Mouse (Mus musculus) CH12.LX (cell line): ENCODE data around the gene Cited2. TPM values are rescaled to one million over a fixed set of nuclear protein-coding genes. Genes with fewer than 3 reads are reported as not detected.

Experiments
- DNase-seq: peaks from one replicate; pipeline ENCODE4 v3.0.0-alpha.2; 2013; ENCODE audit errors: extremely low read depth
- H3K27ac ChIP-seq: 2 replicates; pipeline ENCODE4 v1.5.1; 2012; ENCODE audit warnings: low read depth, mild to moderate bottlenecking, control low read depth, moderate library complexity; ENCODE audit not compliant: insufficient read depth
- H3K27me3 ChIP-seq: replicated peaks from 2 replicates; pipeline ENCODE3; 2012; ENCODE audit warnings: inconsistent platforms
- H3K36me3 ChIP-seq, 2 experiments: replicated peaks in 1 of 2; 2 replicates each; pipeline versions ENCODE3 to v1.6.1; 2012; ENCODE audit warnings: inconsistent platforms in 1 of 2, low read length in 1 of 2, mild to moderate bottlenecking in 1 of 2, mixed read lengths in 1 of 2, moderate library complexity in 1 of 2; ENCODE audit not compliant: control insufficient read depth in 1 of 2, insufficient read depth in 1 of 2
- H3K4me1 ChIP-seq, 2 experiments: 2 replicates each; pipeline ENCODE4 v1.6.1; 2012; ENCODE audit warnings: inconsistent platforms in 1 of 2, moderate library complexity in 1 of 2; ENCODE audit not compliant: insufficient read depth in 2 of 2, control insufficient read depth in 1 of 2
- H3K4me2 ChIP-seq: 2 replicates; pipeline ENCODE4 v1.6.1; 2012; ENCODE audit warnings: low read depth, mild to moderate bottlenecking, control low read depth; ENCODE audit not compliant: poor library complexity, insufficient read depth, severe bottlenecking
- H3K4me3 ChIP-seq, 3 experiments: fragments of 150-350 bp in 1 of 3; sonication (generic) in 1 of 3; replicated peaks in 1 of 3; 2 replicates each; pipeline versions ENCODE3 to v1.5.1; 2011 to 2012; ENCODE audit warnings: low read depth in 2 of 3, low read length in 2 of 3, mild to moderate bottlenecking in 2 of 3, moderate library complexity in 2 of 3, control low read depth in 1 of 3, improper control_type of control experiment in 1 of 3, inconsistent platforms in 1 of 3, mixed read lengths in 1 of 3; ENCODE audit not compliant: poor library complexity in 1 of 3
- H3K79me2 ChIP-seq: replicated peaks from 2 replicates; pipeline ENCODE4 v1.6.1; 2012; ENCODE audit warnings: mild to moderate bottlenecking, moderate library complexity; ENCODE audit not compliant: control insufficient read depth, poor library complexity, insufficient read depth, severe bottlenecking; ENCODE audit errors: extremely low read depth
- H3K9ac ChIP-seq: 2 replicates; pipeline ENCODE4 v1.6.1; 2012; ENCODE audit warnings: low read depth, mild to moderate bottlenecking, control low read depth, moderate library complexity; ENCODE audit not compliant: insufficient read depth
- H3K9me3 ChIP-seq: replicated peaks from 2 replicates; pipeline ENCODE3; 2012; ENCODE audit warnings: low read length, inconsistent platforms, mixed read lengths
- CHD1 ChIP-seq: IDR thresholded peaks from 2 replicates; pipeline ENCODE4 v1.6.1; 2012; ENCODE audit warnings: low read depth, low read length, improper control_type of control experiment, inconsistent platforms
- CHD2 ChIP-seq: IDR thresholded peaks from 2 replicates; pipeline ENCODE4 v1.6.1; 2011; ENCODE audit warnings: low read length, improper control_type of control experiment
- CTCF ChIP-seq, 2 experiments: IDR thresholded peaks in 1 of 2; conservative IDR thresholded peaks in 1 of 2; 2 replicates each; pipeline ENCODE4 v1.5.1; 2011 to 2012; ENCODE audit warnings: low read depth in 2 of 2, low read length in 2 of 2, improper control_type of control experiment in 1 of 2, inconsistent platforms in 1 of 2, mild to moderate bottlenecking in 1 of 2, moderate library complexity in 1 of 2
- MAZ ChIP-seq: IDR thresholded peaks from 2 replicates; pipeline ENCODE4 v1.6.1; 2012; ENCODE audit warnings: low read depth, mild to moderate bottlenecking, inconsistent platforms, low read length, improper control_type of control experiment, moderate library complexity
- MXI1 ChIP-seq: IDR thresholded peaks from 2 replicates; pipeline ENCODE4 v1.6.1; 2011; ENCODE audit warnings: mild to moderate bottlenecking, low read depth, low read length, improper control_type of control experiment
- POLR2AphosphoS2 ChIP-seq: IDR thresholded peaks from 2 replicates; pipeline ENCODE4 v1.6.1; 2011; ENCODE audit warnings: low read depth, low read length, improper control_type of control experiment
- RCOR1 ChIP-seq: conservative IDR thresholded peaks from 2 replicates; pipeline ENCODE4 v1.6.1; 2012; ENCODE audit warnings: low read depth, mild to moderate bottlenecking, inconsistent platforms, low read length, improper control_type of control experiment
- SMC3 ChIP-seq: IDR thresholded peaks from 2 replicates; pipeline ENCODE4 v1.6.1; 2011; ENCODE audit warnings: low read depth, low read length, improper control_type of control experiment
- TCF12 ChIP-seq: IDR thresholded peaks from 2 replicates; pipeline ENCODE4 v1.6.1; 2014; ENCODE audit warnings: low read depth, mild to moderate bottlenecking, inconsistent platforms, low read length, improper control_type of control experiment
- UBTF ChIP-seq: IDR thresholded peaks from 2 replicates; pipeline ENCODE4 v1.6.1; 2012; ENCODE audit warnings: low read depth, mild to moderate bottlenecking, inconsistent platforms, low read length, improper control_type of control experiment, moderate library complexity
- ZC3H11A ChIP-seq: IDR thresholded peaks from 2 replicates; pipeline ENCODE4 v1.6.1; 2012; ENCODE audit warnings: low read depth, mild to moderate bottlenecking, inconsistent platforms, low read length, improper control_type of control experiment
- ZKSCAN1 ChIP-seq: IDR thresholded peaks from 2 replicates; pipeline ENCODE4 v1.6.1; 2012; ENCODE audit warnings: low read depth, inconsistent platforms, low read length, improper control_type of control experiment, borderline replicate concordance
- dilution Hi-C: fragments of 300-500 bp; cut with MboI; formaldehyde crosslinking; loops from 2 replicates; pipeline ENCODE4 v1.14.3; 2020; ENCODE audit warnings: low sequenced_read_pairs; ENCODE audit not compliant: extremely low pct_unique_long_range_greater_than_20kb, extremely low pct_ligation_motif_present
- in situ Hi-C: fragments of 300-500 bp; cut with MboI; formaldehyde crosslinking; loops from 3 replicates; pipeline ENCODE4 v1.14.3; 2019; ENCODE audit warnings: low sequenced_read_pairs, low pct_ligation_motif_present, low pct_unique_long_range_greater_than_20kb, mixed read lengths
- polyA plus RNA-seq: library from polyadenylated mRNA; unstranded; fragments of >175 nt; gene quantifications from 2 replicates; pipeline ENCODE4 v1.2.1, GENCODE M21; 2012; ENCODE audit warnings: low read depth; ENCODE audit not compliant: insufficient read length
- total RNA-seq, 2 experiments: library from RNA; depleted of rRNA; stranded (reverse); fragments of 300-350 nt in 1 of 2; fragments of >200 nt in 1 of 2; gene quantifications; 2 replicates each; pipeline ENCODE4 v1.2.3; 2012 to 2014

The Cited2 gene
- total and polyA plus RNA-seq, 3 experiments: 22.6 to 149 (median 28.6) TPM

DNA sequence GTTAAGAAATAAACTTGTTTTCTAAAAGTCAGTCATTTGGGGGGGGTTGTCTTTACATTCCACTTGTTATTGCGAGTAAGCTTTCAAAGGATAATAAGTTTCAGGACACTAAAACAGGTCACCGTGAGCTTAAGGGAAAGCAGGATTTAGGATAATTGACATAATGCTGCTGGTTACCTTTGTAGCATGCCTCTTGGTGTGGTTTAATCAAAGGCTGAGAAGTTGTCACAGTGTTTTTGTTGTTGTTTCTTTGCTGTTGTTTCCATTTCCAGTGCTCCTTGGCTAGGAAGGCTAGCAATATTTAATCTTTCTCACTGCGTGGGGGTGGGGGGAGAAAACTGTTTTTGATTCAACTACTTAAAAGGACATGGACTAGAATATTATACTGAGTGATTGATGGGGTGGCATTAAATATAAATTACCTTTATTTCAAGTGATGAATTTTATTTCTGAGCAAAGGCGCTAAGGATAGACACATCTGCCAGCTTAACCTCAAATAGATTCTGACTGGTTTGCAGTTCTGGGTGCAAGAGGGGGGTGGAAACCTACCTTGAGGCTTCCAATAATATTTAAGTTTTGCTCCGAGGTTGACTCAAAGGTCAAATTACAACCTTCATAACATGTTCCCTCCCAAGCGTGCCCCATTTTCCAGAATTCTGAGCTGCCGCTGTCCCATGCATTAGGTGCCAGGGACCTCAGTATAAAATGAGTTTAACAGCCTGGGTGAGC lies 2.8 kb downstream of the Cited2 start:
- Histone ChIP-seq H3K79me2 (peaks cover 23% of the 10 kb centered on the region), H3K27me3 (no peaks in the 10 kb centered on the region), H3K27ac (no peak overlapping the region), H3K4me1 (peaks cover 6 to 30% of the 10 kb centered on the region in 2 experiments; a peak in 3 of 4 replicates), H3K36me3 (peaks cover 11 to 22% of the 10 kb centered on the region in 2 experiments), H3K4me2 (no peak overlapping the region), H3K9me3 (no peaks in the 10 kb centered on the region), H3K9ac (no peak overlapping the region), H3K4me3 (peak overlapping the region in 1 of 3 experiments; percentile 70)
- DNase-seq: no peak
- dilution Hi-C loops: no loop called here
- in situ Hi-C loops: loop anchor here (10.0 kb wide), 2 partner anchors 181 to 381 kb away; no protein-coding TSS in a partner anchor
- TF ChIP-seq RCOR1 (no peak), POLR2AphosphoS2 (peak; percentile 80; the same call in 1 of the 2 replicates), SMC3 (no peak), MAZ (0 out of 2 replicates have a peak, but pooled peaks have one; percentile 25), CHD2 (peak; percentile 69), TCF12 (no peak), CHD1 (0 out of 2 replicates have a peak, but pooled peaks have one; percentile 31)

DNA sequence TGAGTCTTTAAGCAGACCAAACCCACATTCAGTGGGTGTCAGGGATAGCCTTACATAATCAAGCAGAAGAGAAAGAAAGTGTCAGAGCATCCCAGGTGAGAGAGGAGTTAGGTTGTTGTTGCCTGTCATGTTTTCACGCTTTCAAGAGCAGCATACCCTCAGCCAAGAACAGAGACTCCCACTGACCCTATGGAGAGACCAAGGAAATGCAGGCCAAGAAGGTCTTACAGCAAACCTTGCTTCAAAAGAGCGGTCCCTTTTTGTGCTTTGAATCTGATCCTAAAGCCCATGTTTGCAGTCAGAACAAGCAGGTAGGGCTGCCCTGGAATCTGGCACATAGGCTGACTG lies 3.3 kb downstream of the Cited2 start:
- Histone ChIP-seq H3K4me3 (no peak overlapping the region), H3K79me2 (peaks cover 23% of the 10 kb centered on the region), H3K36me3 (peaks cover 11 to 22% of the 10 kb centered on the region in 2 experiments), H3K9me3 (no peaks in the 10 kb centered on the region), H3K27ac (no peak overlapping the region; the same call in 1 of the 2 replicates), H3K9ac (no peak overlapping the region)
- TF ChIP-seq CTCF (conservative IDR thresholded peaks at IDR 0.05 in 1 of 2, IDR thresholded peaks at IDR 0.05 in 1 of 2; ENCODE audit: low read depth in 2 of 2, low read length in 2 of 2) (no peak), RCOR1 (no peak), CHD2 (0 out of 2 replicates have a peak, but pooled peaks have one; percentile 6)
- TF ChIP-seq, all 38 proteins: peak for 1
- Histone ChIP-seq H3K4me1 (peaks cover 5 to 25% of the 10 kb centered on the region in 2 experiments; a peak in 3 of 4 replicates), H3K27me3 (no peaks in the 10 kb centered on the region), H3K4me2 (no peak overlapping the region)
- dilution Hi-C loops (no loop called here), in situ Hi-C loops (loop anchor here (10.0 kb wide), 2 partner anchors 182 to 382 kb away; no protein-coding TSS in a partner anchor)
- no peak for DNase-seq

DNA sequence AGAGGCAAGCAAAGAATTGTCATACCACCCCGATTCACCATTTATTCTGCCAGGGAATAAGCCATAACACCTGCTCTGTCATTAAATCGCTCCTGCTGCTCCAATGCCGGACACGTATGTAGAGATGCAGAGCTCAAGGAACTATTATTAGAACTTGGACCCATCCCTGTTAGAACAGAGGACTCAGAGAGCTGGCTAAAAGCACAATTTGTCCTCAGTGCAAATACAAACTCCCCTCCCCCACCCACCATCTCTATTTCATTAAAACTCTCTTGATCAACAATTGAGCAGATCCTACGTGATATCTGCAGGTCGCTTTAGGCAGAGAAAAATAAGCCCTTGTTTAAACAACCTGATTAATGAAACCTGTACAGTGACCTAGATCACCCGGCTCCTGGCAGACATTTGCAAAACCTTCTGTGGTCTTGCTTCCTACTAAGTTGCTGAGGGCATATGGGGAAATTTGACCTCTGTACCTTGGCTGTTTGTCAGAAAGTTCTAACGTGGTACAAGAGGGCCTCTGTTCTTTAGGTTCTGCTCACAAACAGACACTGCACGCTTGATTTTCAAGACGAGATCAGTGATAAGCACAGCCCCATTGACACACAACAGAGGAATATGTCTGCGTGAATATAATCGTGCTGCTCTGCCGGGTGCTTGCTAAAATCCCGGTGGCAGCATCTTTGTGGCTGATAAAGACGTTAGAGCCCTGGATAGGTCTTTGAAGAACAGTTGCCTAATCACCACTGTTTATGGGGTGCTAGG lies 4.3 kb downstream of the Cited2 start:
- H3K4me3 ChIP-seq: no peak overlapping the region
- peaks cover 11 to 22% of the 10 kb centered on the region in 2 experiments for H3K36me3 ChIP-seq
- TF ChIP-seq ZC3H11A (no peak), ZKSCAN1 (no peak), MXI1 (no peak), CHD2 (0 out of 2 replicates have a peak, but pooled peaks have one; percentile 60), CHD1 (no peak), UBTF (no peak)
- peaks cover 23% of the 10 kb centered on the region for H3K79me2 ChIP-seq
- H3K27ac ChIP-seq: peak overlapping the region; percentile 50
- H3K9me3 ChIP-seq: no peaks in the 10 kb centered on the region
- no peak overlapping the region for H3K9ac ChIP-seq
- H3K27me3 ChIP-seq: no peaks in the 10 kb centered on the region
- peaks cover 5 to 25% of the 10 kb centered on the region in 2 experiments; a peak in 3 of 4 replicates for H3K4me1 ChIP-seq
- H3K4me2 ChIP-seq: peak overlapping the region; percentile 29; the same call in 1 of the 2 replicates
- in situ Hi-C loops: loop anchor here (10.0 kb wide), 2 partner anchors 183 to 383 kb away; no protein-coding TSS in a partner anchor
- dilution Hi-C loops: no loop called here
- DNase-seq: no peak
